Mouse (Mus musculus) MEL (cell line): ENCODE results near the gene Snrnp27. TPM values are rescaled to one million over a fixed set of nuclear protein-coding genes. Genes with fewer than 3 reads are reported as not detected.

Experiments used
- DNase-seq: peaks from one replicate; pipeline ENCODE4 v3.0.0; 2011; ENCODE audit warnings: low read depth, low spot score
- H3K27ac ChIP-seq: 2 replicates; pipeline ENCODE4 v1.5.1; 2012; ENCODE audit warnings: low read depth, mild to moderate bottlenecking, control low read depth, low read length, moderate library complexity; ENCODE audit not compliant: control insufficient read depth
- H3K27me3 ChIP-seq, 2 experiments: fragments of 150-350 bp in 1 of 2; sonication (generic) in 1 of 2; 2 replicates each; pipeline ENCODE4 v1.6.1; 2012; ENCODE audit warnings: low read length in 2 of 2, mild to moderate bottlenecking in 2 of 2, improper control_type of control experiment in 1 of 2, moderate library complexity in 1 of 2; ENCODE audit not compliant: insufficient read depth in 2 of 2, control insufficient read depth in 1 of 2
- H3K36me3 ChIP-seq, 2 experiments: 2 replicates each; pipeline ENCODE4 v1.6.1; 2012 to 2014; ENCODE audit warnings: low read length in 2 of 2, improper control_type of control experiment in 1 of 2, inconsistent platforms in 1 of 2, mild to moderate bottlenecking in 1 of 2; ENCODE audit not compliant: insufficient read depth in 2 of 2, control insufficient read depth in 1 of 2
- H3K4me1 ChIP-seq, 2 experiments: fragments of 150-350 bp in 1 of 2; sonication (generic) in 1 of 2; 2 replicates each; pipeline ENCODE4 v1.6.1; 2012; ENCODE audit warnings: low read length in 2 of 2, improper control_type of control experiment in 1 of 2, mild to moderate bottlenecking in 1 of 2; ENCODE audit not compliant: insufficient read depth in 2 of 2, control insufficient read depth in 1 of 2
- H3K4me3 ChIP-seq, 2 experiments: fragments of 150-350 bp in 1 of 2; sonication (generic) in 1 of 2; 2 replicates each; pipeline ENCODE4 v1.5.1; 2012; ENCODE audit warnings: low read depth in 2 of 2, low read length in 2 of 2, mild to moderate bottlenecking in 2 of 2, moderate library complexity in 2 of 2, control low read depth in 1 of 2, improper control_type of control experiment in 1 of 2; ENCODE audit not compliant: control insufficient read depth in 1 of 2, insufficient read depth in 1 of 2
- H3K79me2 ChIP-seq: 2 replicates; pipeline ENCODE4 v1.6.1; 2012; ENCODE audit warnings: mild to moderate bottlenecking, low read length, moderate library complexity; ENCODE audit not compliant: control insufficient read depth, poor library complexity, insufficient read depth
- H3K9ac ChIP-seq: 2 replicates; pipeline ENCODE4 v1.6.1; 2012; ENCODE audit warnings: low read depth, mild to moderate bottlenecking, control low read depth, low read length, moderate library complexity; ENCODE audit not compliant: control insufficient read depth, poor library complexity, severe bottlenecking
- H3K9me3 ChIP-seq: fragments of 150-350 bp; sonication (generic); replicated peaks from 2 replicates; pipeline ENCODE4 v1.6.1; 2012; ENCODE audit warnings: mild to moderate bottlenecking, low read length, improper control_type of control experiment, moderate library complexity; ENCODE audit not compliant: insufficient read depth
- CHD2 ChIP-seq: IDR thresholded peaks from 2 replicates; pipeline ENCODE4 v1.6.1; 2011; ENCODE audit warnings: low read length, improper control_type of control experiment
- CTCF ChIP-seq, 3 experiments: IDR thresholded peaks in 2 of 3; conservative IDR thresholded peaks in 1 of 3; 2 replicates each; pipeline ENCODE4 v1.5.1; 2011 to 2012; ENCODE audit warnings: low read length in 3 of 3, low read depth in 2 of 3, mild to moderate bottlenecking in 2 of 3, improper control_type of control experiment in 1 of 3, inconsistent platforms in 1 of 3, mixed read lengths in 1 of 3, moderate library complexity in 1 of 3; ENCODE audit not compliant: control insufficient read depth in 1 of 3, insufficient read depth in 1 of 3, poor library complexity in 1 of 3, severe bottlenecking in 1 of 3
- EP300 ChIP-seq, 2 experiments: IDR thresholded peaks; 2 replicates each; pipeline ENCODE4 v1.6.1; 2011; ENCODE audit warnings: improper control_type of control experiment in 2 of 2, low read length in 2 of 2, low read depth in 1 of 2, mild to moderate bottlenecking in 1 of 2
- GABPA ChIP-seq: IDR thresholded peaks from 2 replicates; pipeline ENCODE4 v1.6.1; 2012; ENCODE audit warnings: low read depth, mild to moderate bottlenecking, inconsistent platforms, low read length, improper control_type of control experiment, moderate library complexity
- GATA1 ChIP-seq: IDR thresholded peaks from 2 replicates; pipeline ENCODE4 v1.6.1; 2011; ENCODE audit warnings: low read depth, low read length, improper control_type of control experiment
- HCFC1 ChIP-seq: IDR thresholded peaks from 2 replicates; pipeline ENCODE4 v1.6.1; 2012; ENCODE audit warnings: low read depth, mild to moderate bottlenecking, inconsistent platforms, low read length, improper control_type of control experiment, moderate library complexity
- JUND ChIP-seq: IDR thresholded peaks from 2 replicates; pipeline ENCODE4 v1.6.1; 2011; ENCODE audit warnings: low read depth, mild to moderate bottlenecking, improper control_type of control experiment, low read length
- KAT2A ChIP-seq: conservative IDR thresholded peaks from 2 replicates; pipeline ENCODE4 v1.6.1; 2012; ENCODE audit warnings: low read depth, low read length, improper control_type of control experiment, inconsistent platforms
- MAFK ChIP-seq: IDR thresholded peaks from 2 replicates; pipeline ENCODE4 v1.6.1; 2011; ENCODE audit warnings: low read depth, mild to moderate bottlenecking, low read length, improper control_type of control experiment, borderline replicate concordance
- MAX ChIP-seq: IDR thresholded peaks from 2 replicates; pipeline ENCODE4 v1.6.1; 2011; ENCODE audit warnings: low read length, improper control_type of control experiment
- MAZ ChIP-seq: IDR thresholded peaks from 2 replicates; pipeline ENCODE4 v1.6.1; 2012; ENCODE audit warnings: low read depth, mild to moderate bottlenecking, inconsistent platforms, low read length, improper control_type of control experiment
- MEF2A ChIP-seq: IDR thresholded peaks from 2 replicates; pipeline ENCODE4 v1.6.1; 2014; ENCODE audit warnings: low read depth, mild to moderate bottlenecking, inconsistent platforms, low read length, improper control_type of control experiment; ENCODE audit not compliant: poor library complexity, insufficient replicate concordance, severe bottlenecking; ENCODE audit errors: extremely low read depth
- MXI1 ChIP-seq: IDR thresholded peaks from 2 replicates; pipeline ENCODE4 v1.6.1; 2011; ENCODE audit warnings: mild to moderate bottlenecking, low read depth, low read length, improper control_type of control experiment
- NELFE ChIP-seq: IDR thresholded peaks from 2 replicates; pipeline ENCODE4 v1.6.1; 2011; ENCODE audit warnings: low read depth, low read length, improper control_type of control experiment
- NRF1 ChIP-seq: IDR thresholded peaks from 2 replicates; pipeline ENCODE4 v1.6.1; 2014; ENCODE audit warnings: low read depth, mild to moderate bottlenecking, inconsistent platforms, low read length, improper control_type of control experiment, moderate library complexity; ENCODE audit not compliant: poor library complexity, insufficient read depth, severe bottlenecking
- POLR2A ChIP-seq, 2 experiments: IDR thresholded peaks; 2 replicates each; pipeline ENCODE4 v1.6.1; 2011 to 2012; ENCODE audit warnings: low read length in 2 of 2, mild to moderate bottlenecking in 2 of 2, control low read depth in 1 of 2, improper control_type of control experiment in 1 of 2, low read depth in 1 of 2, moderate library complexity in 1 of 2; ENCODE audit not compliant: control insufficient read depth in 1 of 2, insufficient read depth in 1 of 2, poor library complexity in 1 of 2
- POLR2AphosphoS2 ChIP-seq: IDR thresholded peaks from 2 replicates; pipeline ENCODE4 v1.6.1; 2011; ENCODE audit warnings: low read length, improper control_type of control experiment
- POLR2AphosphoS5 ChIP-seq: IDR thresholded peaks from 2 replicates; pipeline ENCODE4 v1.6.1; 2012; ENCODE audit warnings: low read depth, borderline replicate concordance, mild to moderate bottlenecking, inconsistent platforms, low read length, moderate library complexity, mixed read lengths
- RCOR1 ChIP-seq: IDR thresholded peaks from 2 replicates; pipeline ENCODE4 v1.6.1; 2012; ENCODE audit warnings: low read depth, mild to moderate bottlenecking, inconsistent platforms, low read length, improper control_type of control experiment
- SIN3A ChIP-seq: IDR thresholded peaks from 2 replicates; pipeline ENCODE4 v1.6.1; 2012; ENCODE audit warnings: low read length, improper control_type of control experiment, inconsistent platforms
- SMC3 ChIP-seq: IDR thresholded peaks from 2 replicates; pipeline ENCODE4 v1.6.1; 2011; ENCODE audit warnings: low read depth, low read length, improper control_type of control experiment
- TAL1 ChIP-seq: IDR thresholded peaks from 2 replicates; pipeline ENCODE4 v1.6.1; 2012; ENCODE audit warnings: mild to moderate bottlenecking, inconsistent platforms, low read length, moderate library complexity, mixed read lengths
- TBP ChIP-seq: IDR thresholded peaks from 2 replicates; pipeline ENCODE4 v1.8.0; 2011; ENCODE audit warnings: low read depth, low read length, improper control_type of control experiment
- TCF12 ChIP-seq: IDR thresholded peaks from 2 replicates; pipeline ENCODE4 v1.6.1; 2014; ENCODE audit warnings: low read depth, mild to moderate bottlenecking, inconsistent platforms, low read length, improper control_type of control experiment, moderate library complexity
- UBTF ChIP-seq: IDR thresholded peaks from 2 replicates; pipeline ENCODE4 v1.6.1; 2012; ENCODE audit warnings: low read depth, mild to moderate bottlenecking, inconsistent platforms, low read length, improper control_type of control experiment, moderate library complexity, borderline replicate concordance; ENCODE audit not compliant: insufficient read depth
- USF2 ChIP-seq, 2 experiments: IDR thresholded peaks; 2 replicates each; pipeline ENCODE4 v1.6.1; 2011 to 2012; ENCODE audit warnings: improper control_type of control experiment in 2 of 2, low read length in 2 of 2, borderline replicate concordance in 1 of 2, inconsistent platforms in 1 of 2, low read depth in 1 of 2, mild to moderate bottlenecking in 1 of 2; ENCODE audit not compliant: insufficient read depth in 1 of 2
- ZC3H11A ChIP-seq: IDR thresholded peaks from 2 replicates; pipeline ENCODE4 v1.6.1; 2012; ENCODE audit warnings: low read depth, mild to moderate bottlenecking, inconsistent platforms, low read length, improper control_type of control experiment
- ZKSCAN1 ChIP-seq: IDR thresholded peaks from 2 replicates; pipeline ENCODE4 v1.6.1; 2012; ENCODE audit warnings: low read depth, mild to moderate bottlenecking, inconsistent platforms, low read length, improper control_type of control experiment, moderate library complexity
- polyA plus RNA-seq, 2 experiments: library from polyadenylated mRNA; stranded (reverse) in 1 of 2; unstranded in 1 of 2; fragments of >175 nt in 1 of 2; fragments of >200 nt in 1 of 2; gene quantifications; 2 replicates each; pipeline versions ENCODE4 v1.2.1 to v1.2.4; 2012; ENCODE audit warnings: low replicate concordance in 2 of 2, low read depth in 1 of 2; ENCODE audit not compliant: insufficient read length in 2 of 2, insufficient read depth in 1 of 2, missing spikeins in 1 of 2
- total RNA-seq: library from RNA; depleted of rRNA; stranded (reverse); fragments of 300-350 nt; gene quantifications from 2 replicates; pipeline ENCODE4 v1.2.3, GENCODE M21; 2012

Snrnp27 gene
- total and polyA plus RNA-seq, 3 experiments, result 79.3 to 225 (median 106) TPM

DNA sequence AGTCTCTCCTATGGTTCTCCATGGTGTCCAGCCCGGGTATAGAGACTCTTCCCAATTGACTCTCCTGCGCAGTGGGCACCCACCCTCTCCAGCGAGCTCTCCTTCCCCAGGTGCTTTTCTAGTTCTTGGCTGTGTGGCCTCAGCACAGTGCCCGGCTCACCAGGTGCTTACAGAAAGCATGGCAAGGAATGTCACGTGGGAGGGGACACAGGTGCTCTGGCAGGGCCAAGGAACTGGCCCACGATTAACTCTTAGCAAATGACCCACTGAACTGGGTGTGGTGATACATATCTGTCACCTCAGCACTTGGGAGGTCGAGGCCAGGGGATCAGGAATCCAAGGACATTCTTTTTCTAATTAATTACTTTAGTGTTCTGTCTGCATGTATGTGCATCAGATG, 38.2 kb downstream of the Snrnp27 start:
- H3K4me1 ChIP-seq, result no peaks in the 10 kb centered on the region
- no peaks in the 10 kb centered on the region for H3K9me3 ChIP-seq
- H3K4me3 ChIP-seq, result no peak overlapping the region
- H3K36me3 ChIP-seq, result no peaks in the 10 kb centered on the region; a peak in 1 of 4 replicates
- no peak overlapping the region for H3K27ac ChIP-seq
- TF ChIP-seq GATA1 (no peak), TBP (no peak)
- H3K27me3 ChIP-seq, result no peaks in the 10 kb centered on the region
- no peak for DNase-seq
- no peaks in the 10 kb centered on the region for H3K79me2 ChIP-seq
- H3K9ac ChIP-seq, result no peak overlapping the region

DNA sequence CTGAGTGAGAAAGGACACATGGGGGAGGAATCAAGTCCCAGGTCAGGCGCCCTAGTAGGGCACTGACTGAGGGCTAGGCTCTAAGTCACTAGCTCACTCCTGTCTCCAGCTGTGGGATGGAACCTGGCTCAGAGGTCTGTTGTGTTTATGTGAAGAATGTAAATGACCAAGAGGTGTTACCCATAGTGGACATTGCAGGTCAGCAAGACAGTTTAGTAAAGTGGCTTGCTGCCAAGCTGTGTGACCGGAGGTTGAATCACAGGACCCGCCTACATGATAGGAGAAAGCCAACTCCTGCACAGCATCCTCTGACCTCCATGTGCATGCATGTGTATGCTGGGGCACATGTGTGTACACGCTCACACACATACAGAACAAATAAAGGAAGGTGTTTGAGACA, 38.8 kb downstream of the Snrnp27 start:
- Histone ChIP-seq H3K27ac (no peak overlapping the region), H3K36me3 (no peaks in the 10 kb centered on the region; a peak in 1 of 4 replicates), H3K4me1 (no peaks in the 10 kb centered on the region)

DNA sequence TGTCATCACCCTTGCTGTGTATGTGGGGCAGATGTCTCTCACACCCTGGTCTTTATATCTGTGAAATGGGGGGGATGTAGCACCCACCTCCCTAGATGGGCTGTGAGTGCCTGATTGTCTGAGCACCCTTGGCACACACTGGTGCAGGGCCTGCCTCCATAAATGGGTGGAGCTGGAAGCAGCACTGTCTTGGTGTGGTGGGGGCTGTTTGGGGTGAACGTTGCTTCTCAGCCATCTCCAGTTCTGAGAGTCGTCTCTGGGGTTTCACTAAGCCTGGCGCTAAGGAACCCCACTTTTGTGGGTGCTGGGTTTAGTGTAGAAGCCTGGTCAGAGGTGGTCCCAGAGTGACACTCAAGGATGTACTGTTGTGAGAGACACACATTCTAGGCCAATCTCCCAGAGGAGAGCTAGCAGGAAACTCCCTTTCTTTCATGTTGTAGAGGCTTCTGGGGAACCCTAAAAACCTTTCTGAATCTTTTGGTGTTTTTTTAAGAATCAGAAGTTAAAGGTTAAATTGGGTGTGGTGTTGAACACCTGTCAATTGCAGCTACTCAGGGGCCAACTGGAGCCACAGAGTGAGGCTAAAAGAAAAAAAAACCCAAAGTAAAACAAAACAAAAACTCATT, 39.4 kb downstream of the Snrnp27 start:
- no peak for DNase-seq
- TF ChIP-seq MAZ, result no peak
- no peak for TF ChIP-seq TAL1
- no peak for TF ChIP-seq EP300 (IDR thresholded peaks at IDR 0.05; ENCODE audit: low read depth in 1 of 2, low read length in 2 of 2)
- TF ChIP-seq UBTF, result no peak
- TF ChIP-seq MEF2A, result no peak
- no peak for TF ChIP-seq POLR2AphosphoS2
- no peak for TF ChIP-seq MAFK
- no peak for TF ChIP-seq RCOR1
- no peak for TF ChIP-seq USF2 (IDR thresholded peaks at IDR 0.05; ENCODE audit: borderline replicate concordance in 1 of 2, insufficient read depth in 1 of 2, low read depth in 1 of 2, low read length in 2 of 2)
- no peak for TF ChIP-seq ZKSCAN1
- no peak for TF ChIP-seq NELFE
- no peak for TF ChIP-seq NRF1
- TF ChIP-seq CTCF (IDR thresholded peaks at IDR 0.05 in 2 of 3, conservative IDR thresholded peaks at IDR 0.05 in 1 of 3; ENCODE audit: control insufficient read depth in 1 of 3, insufficient read depth in 1 of 3, low read depth in 2 of 3, low read length in 3 of 3, poor library complexity in 1 of 3, severe bottlenecking in 1 of 3), result no peak
- TF ChIP-seq MXI1, result no peak
- TF ChIP-seq, all 39 proteins: peak for 0
- H3K27me3 ChIP-seq, result no peaks in the 10 kb centered on the region
- H3K4me3 ChIP-seq, result no peak overlapping the region
- peaks cover 0 to 3% of the 10 kb centered on the region in 2 experiments; a peak in 1 of 4 replicates for H3K4me1 ChIP-seq
- no peak overlapping the region for H3K9ac ChIP-seq
- H3K27ac ChIP-seq, result no peak overlapping the region
- H3K9me3 ChIP-seq, result no peaks in the 10 kb centered on the region
- no peaks in the 10 kb centered on the region; a peak in 1 of 4 replicates for H3K36me3 ChIP-seq
- no peaks in the 10 kb centered on the region for H3K79me2 ChIP-seq

More for the DNA sequence above, 38.8 kb downstream of the Snrnp27 start:
- DNase-seq, result no peak
- no peak for TF ChIP-seq KAT2A
- TF ChIP-seq UBTF, result no peak
- no peak for TF ChIP-seq TBP
- TF ChIP-seq SIN3A, result no peak
- TF ChIP-seq MAZ, result no peak
- no peak for TF ChIP-seq JUND
- no peak for TF ChIP-seq RCOR1
- no peak for TF ChIP-seq CHD2
- TF ChIP-seq POLR2A (IDR thresholded peaks at IDR 0.05; ENCODE audit: control insufficient read depth in 1 of 2, insufficient read depth in 1 of 2, low read depth in 1 of 2, low read length in 2 of 2, poor library complexity in 1 of 2), result no peak
- TF ChIP-seq TAL1, result no peak
- no peak for TF ChIP-seq POLR2AphosphoS5
- TF ChIP-seq SMC3, result no peak
- no peak for TF ChIP-seq TCF12
- TF ChIP-seq HCFC1, result no peak
- TF ChIP-seq ZC3H11A, result no peak
- TF ChIP-seq MAX, result no peak
- no peak for TF ChIP-seq GABPA
- TF ChIP-seq, all 39 proteins: peak for 0
- H3K9ac ChIP-seq, result no peak overlapping the region
- H3K9me3 ChIP-seq, result no peaks in the 10 kb centered on the region
- no peaks in the 10 kb centered on the region for H3K27me3 ChIP-seq
- no peak overlapping the region for H3K4me3 ChIP-seq
- no peaks in the 10 kb centered on the region for H3K79me2 ChIP-seq
